Mouse (Mus musculus) stomach, embryonic 14.5 days (tissue): ENCODE data around the gene Galnt17. TPM values are rescaled to one million over a fixed set of nuclear protein-coding genes. Genes with fewer than 3 reads are reported as not detected.

Experiments used
- ATAC-seq: fragments of 200-750 bp; cut with Nextera tagmentation; 2 replicates; pipeline ENCODE4 v1.8.0; 2017; ENCODE audit warnings: low read depth, moderate TSS enrichment; ENCODE audit not compliant: insufficient number of reproducible peaks, insufficient read depth, low FRiP score
- H3K27ac ChIP-seq: fragments of 300-500 bp; sonication (generic); 2 replicates; pipeline ENCODE4 v1.5.1; 2014; ENCODE audit warnings: mild to moderate bottlenecking, low read length, moderate library complexity, mixed read lengths
- H3K27me3 ChIP-seq: fragments of 300-500 bp; sonication (generic); 2 replicates; pipeline ENCODE4 v1.6.1; 2014; ENCODE audit warnings: low read length, control low read depth, mixed read lengths; ENCODE audit not compliant: control insufficient read depth, insufficient read depth
- H3K36me3 ChIP-seq: fragments of 300-500 bp; sonication (generic); 2 replicates; pipeline ENCODE4 v1.6.1; 2014; ENCODE audit warnings: mild to moderate bottlenecking, control low read depth, low read length, moderate library complexity, mixed read lengths; ENCODE audit not compliant: control insufficient read depth, insufficient read depth
- H3K4me1 ChIP-seq: fragments of 300-500 bp; sonication (generic); 2 replicates; pipeline ENCODE4 v1.6.1; 2014; ENCODE audit warnings: low read length, control low read depth, mixed read lengths; ENCODE audit not compliant: control insufficient read depth, insufficient read depth
- H3K4me2 ChIP-seq: fragments of 300-500 bp; sonication (generic); replicated peaks from 2 replicates; pipeline ENCODE4 v1.6.1; 2014; ENCODE audit warnings: low read depth, low read length, control low read depth
- H3K4me3 ChIP-seq: fragments of 300-500 bp; sonication (generic); 2 replicates; pipeline ENCODE4 v1.5.1; 2014; ENCODE audit warnings: low read depth, low read length, control low read depth
- H3K9ac ChIP-seq: fragments of 300-500 bp; sonication (generic); replicated peaks from 2 replicates; pipeline ENCODE4 v1.6.1; 2014; ENCODE audit warnings: low read depth, mild to moderate bottlenecking, control low read depth, low read length, moderate library complexity, mixed read lengths
- H3K9me3 ChIP-seq: fragments of 300-500 bp; sonication (generic); 2 replicates; pipeline ENCODE4 v1.6.1; 2016; ENCODE audit warnings: low read depth, low read length, control low read depth; ENCODE audit not compliant: control insufficient read depth
- WGBS: fragments of 180-500 bp; shearing (Covaris S2); extraction: QIAGEN DNeasy Blood & Tissue Kit; methylation state at CpG from one replicate; pipeline ENCODE4 v1.1.7; 2014; 5-methylcytosine and 5-hydroxymethylcytosine counted together
- polyA plus RNA-seq: library from polyadenylated mRNA; unstranded; fragments of >200 nt; fragmentation: Nextera tagmentation; extraction: Ambion mirVana; gene quantifications from 2 replicates; pipeline ENCODE4 v1.2.1, GENCODE M21; 2014

Gene Galnt17
- polyA plus RNA-seq, 1 experiment from 2014 or later, result 1.9 TPM

DNA sequence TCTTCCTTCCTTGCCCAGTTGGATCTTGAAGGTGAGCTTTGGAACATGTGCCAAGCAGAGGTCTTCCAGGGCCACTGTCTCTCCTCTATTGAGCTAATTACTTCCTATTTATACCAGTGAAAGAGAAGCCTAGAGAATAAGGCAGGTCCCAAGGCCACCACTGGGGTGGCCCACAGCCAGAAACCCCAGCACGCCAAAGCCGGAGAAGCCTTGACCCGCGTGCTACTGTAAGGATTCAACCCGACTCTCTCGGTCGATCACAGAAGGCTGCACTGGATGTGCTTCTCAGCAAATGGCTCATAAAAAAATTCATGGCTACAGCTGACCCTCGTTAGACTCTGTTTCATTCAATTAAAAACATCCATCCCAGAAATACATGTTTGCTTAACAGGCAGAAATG is 71.4 kb downstream of the Galnt17 start:
- no peaks in the 10 kb centered on the region for H3K36me3 ChIP-seq
- H3K4me2 ChIP-seq, result no peak overlapping the region
- H3K9me3 ChIP-seq, result no peaks in the 10 kb centered on the region
- no peak overlapping the region for H3K4me3 ChIP-seq
- 87% methylated on average over 8 of the region's 8 CpGs for WGBS
- no peak overlapping the region for H3K9ac ChIP-seq
- H3K27me3 ChIP-seq, result no peaks in the 10 kb centered on the region
- ATAC-seq, result no peak
- H3K4me1 ChIP-seq, result no peaks in the 10 kb centered on the region
- no peak overlapping the region for H3K27ac ChIP-seq

DNA sequence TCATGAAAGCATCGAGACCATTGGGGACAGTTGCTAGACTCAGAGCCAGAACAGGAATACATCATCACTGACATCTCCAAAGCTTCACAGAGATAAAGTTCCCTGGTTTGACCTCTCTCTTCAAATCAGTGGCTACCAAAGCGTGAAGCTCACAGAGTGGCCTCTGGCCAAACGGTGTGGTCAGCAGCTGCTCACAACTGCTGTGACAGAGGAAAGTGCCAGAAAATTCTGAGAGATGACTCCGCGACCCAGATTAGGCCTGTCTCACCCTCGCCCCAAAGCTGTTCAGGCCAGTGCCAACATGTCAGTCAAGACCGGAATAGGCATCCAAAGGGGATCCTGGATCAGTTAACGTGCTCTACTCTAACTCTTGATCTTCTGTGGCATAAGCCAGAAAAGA is 74.5 kb downstream of the Galnt17 start:
- H3K36me3 ChIP-seq, result no peaks in the 10 kb centered on the region
- H3K4me1 ChIP-seq, result no peaks in the 10 kb centered on the region
- no peak for ATAC-seq
- no peak overlapping the region for H3K4me3 ChIP-seq
- H3K27me3 ChIP-seq, result no peaks in the 10 kb centered on the region
- H3K4me2 ChIP-seq, result no peak overlapping the region
- 89% methylated on average over 8 of the region's 8 CpGs for WGBS
- H3K9ac ChIP-seq, result no peak overlapping the region
- H3K27ac ChIP-seq, result no peak overlapping the region
- H3K9me3 ChIP-seq, result no peaks in the 10 kb centered on the region

DNA sequence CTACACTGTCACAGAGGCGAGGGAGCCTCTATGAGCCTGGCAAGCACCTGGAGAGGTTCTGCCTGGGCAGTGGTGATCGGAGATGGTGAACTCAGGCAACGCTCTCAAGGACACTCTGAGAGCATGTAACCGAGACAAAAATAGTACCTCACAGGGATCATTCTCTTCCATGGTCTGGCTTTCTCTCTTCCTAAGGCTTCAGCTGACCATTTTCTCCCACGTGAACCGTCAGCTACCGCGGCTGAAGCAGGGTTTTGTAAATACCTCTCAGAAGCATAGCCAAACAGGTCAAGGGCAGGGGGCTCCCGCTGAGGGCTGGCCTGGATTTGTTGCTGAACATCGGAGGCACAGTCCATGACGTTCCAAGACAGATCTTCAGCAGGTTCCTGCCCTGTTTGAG is 77.2 kb downstream of the Galnt17 start:
- Histone ChIP-seq H3K4me1 (no peaks in the 10 kb centered on the region), H3K36me3 (no peaks in the 10 kb centered on the region), H3K4me3 (no peak overlapping the region), H3K9ac (no peak overlapping the region), H3K4me2 (no peak overlapping the region), H3K9me3 (no peaks in the 10 kb centered on the region), H3K27ac (no peak overlapping the region), H3K27me3 (no peaks in the 10 kb centered on the region)
- ATAC-seq, result no peak
- WGBS, result 54% methylated on average over 11 of the region's 11 CpGs

DNA sequence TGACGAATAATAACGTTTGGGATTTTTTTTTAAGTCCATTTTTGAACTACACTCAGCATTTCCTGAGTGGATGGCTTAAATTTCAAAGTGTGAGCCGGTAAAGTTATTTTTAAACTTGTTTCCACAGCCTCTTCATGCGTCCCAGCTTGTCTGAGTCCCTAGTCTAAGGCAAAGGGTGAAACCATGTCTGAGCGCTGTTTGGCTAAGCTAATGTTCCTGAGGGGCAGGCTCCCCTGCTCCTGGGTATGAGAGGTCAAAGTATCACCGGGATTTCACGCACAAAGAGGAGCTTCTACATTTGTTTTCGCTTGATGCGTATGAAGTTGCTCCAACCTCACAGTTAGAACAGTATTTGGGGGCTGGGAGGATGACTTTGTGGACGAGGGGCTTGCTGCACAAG is 78.6 kb downstream of the Galnt17 start:
- H3K9me3 ChIP-seq, result no peaks in the 10 kb centered on the region
- no peak overlapping the region for H3K9ac ChIP-seq
- H3K4me3 ChIP-seq, result no peak overlapping the region
- 61% methylated on average over 10 of the region's 10 CpGs for WGBS
- H3K36me3 ChIP-seq, result no peaks in the 10 kb centered on the region
- H3K4me1 ChIP-seq, result no peaks in the 10 kb centered on the region
- H3K27ac ChIP-seq, result no peak overlapping the region
- H3K27me3 ChIP-seq, result no peaks in the 10 kb centered on the region
- no peak overlapping the region for H3K4me2 ChIP-seq
- ATAC-seq, result no peak

DNA sequence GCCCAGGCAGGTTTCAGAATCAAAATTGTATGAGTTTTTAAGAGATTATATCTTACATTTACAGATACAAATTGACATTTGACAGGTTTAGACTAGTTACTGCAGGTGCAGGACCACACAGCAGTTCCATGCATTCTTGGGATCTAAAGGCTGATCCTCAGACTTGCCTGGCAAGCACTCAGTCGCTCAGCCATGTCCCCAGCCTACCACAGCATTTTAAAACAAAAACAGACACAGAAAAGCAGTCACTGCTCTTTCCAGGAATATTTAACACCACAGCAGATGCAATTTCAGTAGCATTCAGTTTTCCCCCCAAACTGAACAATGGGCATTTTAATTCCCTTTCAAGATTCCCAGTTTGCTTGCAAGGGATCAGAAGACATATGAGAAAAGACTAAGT is 84.9 kb downstream of the Galnt17 start:
- no peak overlapping the region for H3K27ac ChIP-seq
- no peak overlapping the region for H3K4me2 ChIP-seq
- ATAC-seq, result no peak

DNA sequence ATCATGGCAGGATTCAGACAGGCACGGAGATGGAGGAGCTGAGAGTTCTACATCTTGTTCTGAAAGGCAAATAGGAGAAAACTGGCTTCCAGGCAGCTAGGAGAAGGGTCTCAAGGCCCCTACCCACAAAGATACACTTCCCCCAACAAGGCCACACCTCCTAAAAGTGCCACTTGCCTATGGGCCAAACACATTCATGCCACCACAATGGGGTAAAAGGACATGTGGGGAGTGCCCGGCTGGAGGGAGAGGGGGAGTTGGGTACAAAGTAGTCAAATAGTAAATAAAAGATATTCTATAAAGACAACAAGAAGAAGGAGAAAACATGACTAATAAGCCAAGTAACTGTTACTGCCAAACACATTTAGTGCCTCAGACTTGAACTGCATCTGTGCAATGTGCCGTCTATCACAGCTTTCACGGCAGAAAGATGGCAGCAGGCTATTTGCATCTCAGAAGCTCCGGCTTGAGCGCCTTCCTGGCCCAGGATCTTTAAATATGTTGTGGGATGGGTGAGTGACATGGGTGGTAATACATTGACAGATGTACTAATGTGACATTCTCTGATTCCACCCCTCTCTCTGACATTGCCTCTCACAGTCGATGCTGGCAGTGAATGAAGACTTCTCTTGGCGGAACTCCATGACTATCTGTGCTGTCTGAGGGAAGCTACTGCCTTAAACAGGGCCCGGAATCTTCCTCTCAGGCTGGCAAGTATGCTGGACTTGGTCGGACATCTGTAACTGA is 85.6 kb downstream of the Galnt17 start:
- WGBS, result 93% methylated on average over 10 of the region's 10 CpGs

More for the DNA sequence above, 84.9 kb downstream of the Galnt17 start:
- H3K4me3 ChIP-seq, result no peak overlapping the region
- no peaks in the 10 kb centered on the region for H3K4me1 ChIP-seq
- H3K27me3 ChIP-seq, result no peaks in the 10 kb centered on the region
- no peak overlapping the region for H3K9ac ChIP-seq
- WGBS, result 54% methylated on average over 1 of the region's 1 CpGs
- H3K9me3 ChIP-seq, result no peaks in the 10 kb centered on the region
- H3K36me3 ChIP-seq, result no peaks in the 10 kb centered on the region

DNA sequence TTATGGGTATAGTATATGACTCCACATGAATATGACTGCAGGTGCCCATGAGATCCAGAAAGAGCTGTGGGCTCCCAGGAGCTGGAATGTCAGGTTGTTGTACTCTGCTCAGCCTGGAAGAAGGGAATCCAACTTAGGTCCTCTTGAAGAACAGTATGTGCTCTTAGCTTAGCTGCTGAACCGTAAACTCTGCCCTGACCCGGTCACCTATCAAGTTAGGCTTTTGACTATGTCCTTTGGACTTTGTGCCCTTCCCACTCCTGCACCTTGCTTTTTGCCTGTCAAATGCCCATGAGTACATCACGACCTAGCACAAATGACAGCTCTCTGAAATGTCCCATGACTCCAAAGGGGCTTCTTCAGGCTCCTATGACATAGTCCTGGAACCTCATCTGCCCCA is 90.1 kb downstream of the Galnt17 start:
- H3K36me3 ChIP-seq, result no peaks in the 10 kb centered on the region
- no peak overlapping the region for H3K9ac ChIP-seq
- 78% methylated on average over 3 of the region's 3 CpGs for WGBS
- no peak overlapping the region for H3K4me2 ChIP-seq
- H3K4me3 ChIP-seq, result no peak overlapping the region
- H3K27ac ChIP-seq, result no peak overlapping the region
- H3K9me3 ChIP-seq, result no peaks in the 10 kb centered on the region
- no peak for ATAC-seq
- H3K4me1 ChIP-seq, result no peaks in the 10 kb centered on the region
- no peaks in the 10 kb centered on the region for H3K27me3 ChIP-seq

More for the DNA sequence above, 85.6 kb downstream of the Galnt17 start:
- Histone ChIP-seq H3K27me3 (no peaks in the 10 kb centered on the region), H3K4me2 (no peak overlapping the region), H3K9me3 (no peaks in the 10 kb centered on the region), H3K36me3 (no peaks in the 10 kb centered on the region), H3K9ac (no peak overlapping the region), H3K4me3 (no peak overlapping the region), H3K27ac (no peak overlapping the region), H3K4me1 (no peaks in the 10 kb centered on the region)
- ATAC-seq, result no peak

DNA sequence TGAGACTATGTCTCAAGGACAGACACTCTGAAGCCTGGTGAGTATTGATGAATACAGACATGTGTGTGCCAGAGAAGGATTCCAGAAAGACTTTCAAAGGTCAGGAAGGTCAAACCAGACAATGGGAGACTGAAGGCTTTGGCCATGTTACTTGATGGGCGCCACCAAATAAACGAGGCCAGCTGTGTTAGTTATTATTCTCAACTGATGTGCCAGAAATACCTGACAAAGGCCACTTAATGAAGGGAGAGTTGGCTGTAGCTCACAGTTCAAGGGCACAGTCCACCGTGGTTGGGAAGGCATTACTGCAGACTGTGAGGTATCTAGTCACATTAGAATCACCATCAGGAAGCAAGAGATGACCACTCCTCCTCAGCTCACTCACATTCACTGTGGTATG is 96.7 kb downstream of the Galnt17 start:
- Histone ChIP-seq H3K4me1 (no peaks in the 10 kb centered on the region), H3K27me3 (no peaks in the 10 kb centered on the region), H3K4me3 (no peak overlapping the region), H3K27ac (no peak overlapping the region), H3K36me3 (no peaks in the 10 kb centered on the region), H3K9ac (no peak overlapping the region), H3K4me2 (no peak overlapping the region), H3K9me3 (no peaks in the 10 kb centered on the region)
- 70% methylated on average over 3 of the region's 3 CpGs for WGBS
- no peak for ATAC-seq

DNA sequence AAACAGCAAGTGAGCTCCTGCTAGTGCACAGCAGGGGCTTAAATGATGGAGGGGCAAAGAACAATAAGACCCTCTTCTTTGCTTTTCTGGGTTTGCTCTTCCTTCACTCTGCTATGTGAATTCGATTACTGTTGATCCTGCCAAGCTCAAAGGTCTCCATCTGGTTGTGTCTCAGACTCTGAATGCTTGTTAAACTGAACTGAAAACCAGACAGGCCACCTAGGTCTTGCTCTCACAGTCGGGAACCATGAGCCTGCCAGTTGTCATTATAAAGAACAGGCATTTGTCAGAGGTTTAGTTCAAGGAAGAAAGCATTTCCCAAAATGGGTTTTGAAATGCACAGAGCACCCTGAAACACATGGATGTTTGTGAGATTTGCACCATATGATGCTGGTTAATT is 107.2 kb downstream of the Galnt17 start:
- Histone ChIP-seq H3K9ac (no peak overlapping the region), H3K4me1 (no peaks in the 10 kb centered on the region), H3K9me3 (no peaks in the 10 kb centered on the region), H3K4me2 (no peak overlapping the region), H3K27ac (no peak overlapping the region), H3K27me3 (no peaks in the 10 kb centered on the region), H3K4me3 (no peak overlapping the region), H3K36me3 (no peaks in the 10 kb centered on the region)
- WGBS, result 67% methylated on average over 2 of the region's 2 CpGs
- no peak for ATAC-seq
